Mouse (Mus musculus): ENCODE results near the gene Orc4. TPM values are rescaled to one million over a fixed set of nuclear protein-coding genes. Genes with fewer than 3 reads are reported as not detected.
"Not testable (repeated sequence)": the region's sequence is repeated elsewhere in the genome, so short reads cannot be mapped to it uniquely, and the experiment has no call there.

Gene Orc4
- 50.5 and 64.0 TPM in 2 replicates for polyA plus RNA-seq (2012; rRNA removed)

GRCm38 (mm10) chr2:48950252-48950315, at the start of gene Orc4:
Gene Orc4, minus strand, starts transcription at chr2:48950277.
- no peak for DNase-seq (ENCODE audit: low spot score)

GRCm38 (mm10) chr2:48990322-48990721, 40.2 kb upstream of the Orc4 start:
- DNase-seq (ENCODE audit: low spot score): no peak

- no peak for DNase-seq (ENCODE audit: low spot score)
Observed at GRCm38 (mm10) chr2:48978920-48979319, 28.8 kb upstream of the Orc4 start.

- no peak for DNase-seq (ENCODE audit: low spot score)
Observed at GRCm38 (mm10) chr2:48956591-48956990, 6.5 kb upstream of the Orc4 start.

- no peak for DNase-seq (ENCODE audit: low spot score)
Observed at GRCm38 (mm10) chr2:48950316-48950880, 321 bp upstream of the Orc4 start.

GRCm38 (mm10) chr2:48949743-48950251, 280 bp downstream of the Orc4 start:
- DNase-seq (ENCODE audit: low spot score): peak; percentile 34

- peak; percentile 94 for DNase-seq (ENCODE audit: low spot score)
Observed at GRCm38 (mm10) chr2:48948841-48949584, 1.1 kb downstream of the Orc4 start, which contains the start of gene Mbd5. Gene Mbd5, plus strand, starts transcription at chr2:48949508.

GRCm38 (mm10) chr2:48947761-48948160, 2.3 kb downstream of the Orc4 start:
- DNase-seq (ENCODE audit: low spot score): no peak

GRCm38 (mm10) chr2:48935058-48935457, 15.0 kb downstream of the Orc4 start:
- no peak for DNase-seq (ENCODE audit: low spot score)

GRCm38 (mm10) chr2:48915832-48916231, 34.2 kb downstream of the Orc4 start:
- DNase-seq (ENCODE audit: low spot score): no peak

GRCm38 (mm10) chr2:48914185-48914584, 35.9 kb downstream of the Orc4 start:
- DNase-seq (ENCODE audit: low spot score): no peak

- DNase-seq (ENCODE audit: low spot score): no peak
Observed at GRCm38 (mm10) chr2:48908866-48909265, 41.2 kb downstream of the Orc4 start.

GRCm38 (mm10) chr2:48895186-48895585, 54.9 kb downstream of the Orc4 start:
- DNase-seq (ENCODE audit: low spot score): no peak

- DNase-seq (ENCODE audit: low spot score): no peak
Observed at GRCm38 (mm10) chr2:48885945-48886344, 64.1 kb downstream of the Orc4 start.

- no peak for DNase-seq (ENCODE audit: low spot score)
Observed at GRCm38 (mm10) chr2:48868199-48868913, 81.7 kb downstream of the Orc4 start.

GRCm38 (mm10) chr2:48865596-48865995, 84.5 kb downstream of the Orc4 start:
- DNase-seq (ENCODE audit: low spot score): not testable (repeated sequence)

Other genes with a start within 250 kb of the Orc4 start
- 8.1 and 9.4 TPM in 2 replicates for gene Acvr2a, start 136.2 kb downstream of the Orc4 start, polyA plus RNA-seq (2012; rRNA removed)
- 9.7 and 14.5 TPM in 2 replicates for gene Mbd5, start 769 bp downstream of the Orc4 start, polyA plus RNA-seq (2012; rRNA removed)

All from urinary bladder, adult 2 months (tissue).